Mouse (Mus musculus) heart, embryonic 13.5 days (tissue): Measurements from ENCODE around the gene Tarbp1. TPM values are rescaled to one million over a fixed set of nuclear protein-coding genes. Genes with fewer than 3 reads are reported as not detected.

Experiments
- ATAC-seq: fragments of 200-750 bp; cut with Nextera tagmentation; 2 replicates; pipeline ENCODE4 v1.8.0; 2017; ENCODE audit warnings: moderate TSS enrichment; ENCODE audit not compliant: insufficient number of reproducible peaks, low FRiP score, low TSS enrichment; ENCODE audit errors: extremely low read depth
- H3K27ac ChIP-seq: fragments of 300-500 bp; sonication (generic); replicated peaks from 2 replicates; pipeline ENCODE4 v1.5.1; 2015; ENCODE audit warnings: moderate library complexity, mild to moderate bottlenecking, inconsistent platforms
- H3K27me3 ChIP-seq: fragments of 300-500 bp; sonication (generic); replicated peaks from 2 replicates; pipeline ENCODE4 v1.6.1; 2015; ENCODE audit warnings: mild to moderate bottlenecking, inconsistent platforms
- H3K36me3 ChIP-seq: fragments of 300-500 bp; sonication (generic); 2 replicates; pipeline ENCODE4 v1.6.1; 2015; ENCODE audit warnings: mild to moderate bottlenecking, inconsistent platforms
- H3K4me1 ChIP-seq: fragments of 300-500 bp; sonication (generic); 2 replicates; pipeline ENCODE4 v1.6.1; 2015; ENCODE audit warnings: inconsistent platforms
- H3K4me2 ChIP-seq: fragments of 300-500 bp; sonication (generic); 2 replicates; pipeline ENCODE4 v1.6.1; 2015; ENCODE audit warnings: inconsistent platforms, mild to moderate bottlenecking, moderate library complexity
- H3K4me3 ChIP-seq: fragments of 300-500 bp; sonication (generic); 2 replicates; pipeline ENCODE4 v1.5.1; 2015; ENCODE audit warnings: moderate library complexity, mild to moderate bottlenecking, inconsistent platforms
- H3K9ac ChIP-seq: fragments of 300-500 bp; sonication (generic); 2 replicates; pipeline ENCODE4 v1.6.1; 2015; ENCODE audit warnings: inconsistent platforms, mild to moderate bottlenecking, moderate library complexity
- H3K9me3 ChIP-seq: fragments of 300-500 bp; sonication (generic); 2 replicates; pipeline ENCODE4 v1.6.1; 2016; ENCODE audit warnings: inconsistent platforms
- WGBS: fragments of 180-500 bp; shearing (Covaris S2); methylation state at CpG from one replicate; pipeline ENCODE4 v1.1.7; 2015; ENCODE audit warnings: mixed read lengths; 5-methylcytosine and 5-hydroxymethylcytosine counted together
- polyA plus RNA-seq: library from polyadenylated mRNA; unstranded; fragments of >200 nt; fragmentation: Nextera tagmentation; extraction: Ambion mirVana; gene quantifications from 2 replicates; pipeline ENCODE4 v1.2.1, GENCODE M21; 2015

Gene Tarbp1
- 1.2 and 1.3 TPM in 2 replicates for polyA plus RNA-seq

GRCm38 (mm10) chr8:126474299-126475187 is at the start of gene Tarbp1:
Gene Tarbp1, minus strand, starts transcription at chr8:126475065.
- H3K4me2 ChIP-seq = peak within 1 kb of the TSS; percentile 94
- peaks cover 19% of the 10 kb centered on the region for H3K27me3 ChIP-seq
- H3K27ac ChIP-seq = peak within 1 kb of the TSS; percentile 84
- H3K4me3 ChIP-seq = peak within 1 kb of the TSS; percentile 88
- H3K9me3 ChIP-seq = no peaks in the 10 kb centered on the region
- peaks cover 23% of the 10 kb centered on the region for H3K4me1 ChIP-seq
- peaks cover 17% of the 10 kb centered on the region for H3K36me3 ChIP-seq
- under 1% methylated on average over 123 of the region's 124 CpGs for WGBS
- ATAC-seq = peak; percentile 63
- peak within 1 kb of the TSS; percentile 85 for H3K9ac ChIP-seq

- Histone ChIP-seq H3K4me1 (peaks cover 70% of the 10 kb centered on the region), H3K4me2 (peak overlapping the region; percentile 18; the same call in 1 of the 2 replicates), H3K27ac (peak overlapping the region; percentile 92), H3K9me3 (no peaks in the 10 kb centered on the region), H3K9ac (peak overlapping the region; percentile 42), H3K36me3 (no peaks in the 10 kb centered on the region), H3K27me3 (no peaks in the 10 kb centered on the region), H3K4me3 (no peak overlapping the region)
- ATAC-seq = no peak
- WGBS = 53% methylated on average over 18 of the region's 18 CpGs
Observed at GRCm38 (mm10) chr8:126524233-126524985, 49.5 kb upstream of the Tarbp1 start.

- no peak for ATAC-seq
- Histone ChIP-seq H3K4me1 (peaks cover 60% of the 10 kb centered on the region), H3K4me2 (no peak overlapping the region), H3K9ac (peak overlapping the region; percentile 40), H3K36me3 (no peaks in the 10 kb centered on the region), H3K27ac (peak overlapping the region; percentile 92), H3K9me3 (no peaks in the 10 kb centered on the region), H3K27me3 (no peaks in the 10 kb centered on the region), H3K4me3 (no peak overlapping the region)
- WGBS = 55% methylated on average over 11 of the region's 11 CpGs
Observed at GRCm38 (mm10) chr8:126523060-126523574, 48.3 kb upstream of the Tarbp1 start.

- Histone ChIP-seq H3K27ac (no peak overlapping the region), H3K9me3 (no peaks in the 10 kb centered on the region), H3K4me1 (peaks cover 51% of the 10 kb centered on the region), H3K4me2 (no peak overlapping the region), H3K9ac (no peak overlapping the region), H3K4me3 (no peak overlapping the region), H3K27me3 (no peaks in the 10 kb centered on the region), H3K36me3 (no peaks in the 10 kb centered on the region)
- ATAC-seq = no peak
- WGBS = 81% methylated on average over 4 of the region's 4 CpGs
Observed at GRCm38 (mm10) chr8:126519447-126519975, 44.6 kb upstream of the Tarbp1 start.

- 8% methylated on average over 27 of the region's 27 CpGs for WGBS
- peak overlapping the region; percentile 88 for H3K27ac ChIP-seq
- ATAC-seq = peak; percentile 43; the same call in 1 of the 2 replicates
- no peaks in the 10 kb centered on the region for H3K36me3 ChIP-seq
- H3K4me1 ChIP-seq = peaks cover 43% of the 10 kb centered on the region
- H3K4me3 ChIP-seq = peak overlapping the region; percentile 38
- H3K9ac ChIP-seq = peak overlapping the region; percentile 76
- no peaks in the 10 kb centered on the region for H3K27me3 ChIP-seq
- no peaks in the 10 kb centered on the region for H3K9me3 ChIP-seq
- peak overlapping the region; percentile 71 for H3K4me2 ChIP-seq
Observed at GRCm38 (mm10) chr8:126516620-126517577, 42.0 kb upstream of the Tarbp1 start.

- peak overlapping the region; percentile 78 for H3K27ac ChIP-seq
- peaks cover 43% of the 10 kb centered on the region for H3K4me1 ChIP-seq
- H3K9me3 ChIP-seq = no peaks in the 10 kb centered on the region
- no peaks in the 10 kb centered on the region for H3K36me3 ChIP-seq
- peak; percentile 47; the same call in 1 of the 2 replicates for ATAC-seq
- peak overlapping the region; percentile 26 for H3K4me2 ChIP-seq
- H3K9ac ChIP-seq = peak overlapping the region; percentile 37; the same call in 1 of the 2 replicates
- 43% methylated on average over 10 of the region's 10 CpGs for WGBS
- H3K4me3 ChIP-seq = no peak overlapping the region
- no peaks in the 10 kb centered on the region for H3K27me3 ChIP-seq
Observed at GRCm38 (mm10) chr8:126514011-126514964, 39.4 kb upstream of the Tarbp1 start.

- no peak overlapping the region for H3K9ac ChIP-seq
- H3K9me3 ChIP-seq = no peaks in the 10 kb centered on the region; the same call in 1 of the 2 replicates
- no peak overlapping the region for H3K4me3 ChIP-seq
- H3K4me2 ChIP-seq = no peak overlapping the region
- no peaks in the 10 kb centered on the region for H3K36me3 ChIP-seq
- H3K27ac ChIP-seq = no peak overlapping the region
- peaks cover 21% of the 10 kb centered on the region for H3K4me1 ChIP-seq
- ATAC-seq = no peak
- no peaks in the 10 kb centered on the region for H3K27me3 ChIP-seq
- 75% methylated on average over 3 of the region's 3 CpGs for WGBS
Observed at GRCm38 (mm10) chr8:126510866-126511265, 36.0 kb upstream of the Tarbp1 start.

GRCm38 (mm10) chr8:126509635-126510034 is 34.8 kb upstream of the Tarbp1 start:
- WGBS = 80% methylated on average over 6 of the region's 6 CpGs
- ATAC-seq = no peak
- Histone ChIP-seq H3K4me1 (peaks cover 14% of the 10 kb centered on the region), H3K4me3 (no peak overlapping the region), H3K9ac (no peak overlapping the region), H3K4me2 (no peak overlapping the region), H3K27me3 (no peaks in the 10 kb centered on the region), H3K36me3 (no peaks in the 10 kb centered on the region), H3K27ac (no peak overlapping the region), H3K9me3 (no peaks in the 10 kb centered on the region; the same call in 1 of the 2 replicates)

- H3K27ac ChIP-seq = no peak overlapping the region
- no peak overlapping the region for H3K4me2 ChIP-seq
- no peak overlapping the region for H3K9ac ChIP-seq
- WGBS = 73% methylated on average over 8 of the region's 8 CpGs
- no peaks in the 10 kb centered on the region for H3K36me3 ChIP-seq
- no peaks in the 10 kb centered on the region for H3K27me3 ChIP-seq
- peaks cover 8% of the 10 kb centered on the region for H3K4me1 ChIP-seq
- H3K4me3 ChIP-seq = no peak overlapping the region
- ATAC-seq = no peak
- H3K9me3 ChIP-seq = no peaks in the 10 kb centered on the region; the same call in 1 of the 2 replicates
Observed at GRCm38 (mm10) chr8:126508871-126509586, 34.2 kb upstream of the Tarbp1 start.
